8 mouse cellular contexts compared by ENCODE assay signal in the genomic region with DNA sequence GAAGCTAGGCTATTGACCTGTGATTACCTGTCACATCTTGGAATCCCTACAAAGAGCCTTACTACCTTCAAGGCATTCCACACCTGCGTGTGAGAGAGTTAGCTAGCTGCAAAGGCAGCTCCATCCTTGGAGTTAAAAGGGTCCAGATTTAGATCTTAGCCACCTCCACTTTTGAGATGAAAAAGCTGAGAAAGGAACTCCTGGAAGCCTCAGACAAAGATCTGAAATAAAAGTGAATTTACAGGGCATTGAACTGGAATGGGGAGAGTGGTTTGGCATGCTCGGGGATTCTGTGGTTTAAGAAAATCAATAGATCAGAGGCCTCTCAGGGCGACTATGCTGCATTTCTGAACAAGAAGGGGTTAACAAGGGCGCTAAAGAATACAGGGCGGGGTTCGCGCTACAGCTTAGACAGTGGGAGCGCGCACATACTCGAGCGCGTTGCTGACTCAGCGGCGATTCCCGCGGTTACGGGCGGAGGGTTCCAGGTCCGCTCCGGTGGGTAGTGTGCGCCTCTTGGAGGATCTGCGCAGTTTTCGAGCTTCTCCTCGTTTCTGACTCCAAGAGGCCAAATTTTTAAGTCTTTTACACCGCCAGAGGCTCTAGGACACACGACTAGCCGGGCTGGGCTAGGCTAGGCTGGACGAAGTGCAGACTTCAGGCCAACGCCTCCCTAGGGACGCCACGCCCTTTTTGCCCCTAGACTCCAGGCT. TPM values are rescaled to one million over a fixed set of nuclear protein-coding genes. Genes with fewer than 3 reads are reported as not detected.
DNase-seq lines count a peak whose midpoint lies in the region; ATAC-seq and TF ChIP-seq lines count a peak whose summit lies in the region.

No protein-coding gene starts in this region.

- DNase-seq in 3T3-L1 (ENCODE audit: low read depth, low spot score) (peak; percentile 93), R1 (ENCODE audit: low read depth, low spot score) (peak; percentile 90)
- peak; percentile 91 for DNase-seq in embryonic facial prominence, embryonic 11.5 days (ENCODE audit: low spot score)
- DNase-seq in heart, embryonic 10.5 days (ENCODE audit: low spot score) = peak; percentile 86
- peak; percentile 77 for DNase-seq in liver, embryonic 11.5 days (ENCODE audit: low spot score)
- peak; percentile 87 for DNase-seq in midbrain, postnatal 0 days (ENCODE audit: low spot score)
- peak; percentile 49 for DNase-seq in thymus, postnatal 14 days

- H3K4me1 ChIP-seq in embryonic facial prominence, embryonic 11.5 days (ENCODE audit: control insufficient read depth, insufficient read depth, low read length) = peaks cover 18% of the 10 kb centered on the region
- H3K4me1 ChIP-seq in heart, embryonic 10.5 days = peaks cover 83% of the 10 kb centered on the region
- H3K4me1 ChIP-seq in kidney, embryonic 14.5 days (ENCODE audit: control insufficient read depth, insufficient read depth, low read length) = peaks cover 62% of the 10 kb centered on the region
- peaks cover 54% of the 10 kb centered on the region for H3K4me1 ChIP-seq in liver, embryonic 11.5 days (replicated peaks; ENCODE audit: control insufficient read depth, insufficient read depth, low read length)
- peaks cover 27% of the 10 kb centered on the region for H3K4me1 ChIP-seq in midbrain, postnatal 0 days (ENCODE audit: insufficient read depth, low read length)

- peak overlapping the region; percentile 44 for H3K9ac ChIP-seq in embryonic facial prominence, embryonic 11.5 days (replicated peaks; ENCODE audit: low read length)
- H3K9ac ChIP-seq in kidney, embryonic 14.5 days (ENCODE audit: low read depth, low read length) = peak overlapping the region; percentile 69; the same call in 1 of the 2 replicates
- peak overlapping the region; percentile 43; the same call in 1 of the 2 replicates for H3K9ac ChIP-seq in liver, embryonic 11.5 days (ENCODE audit: low read depth, low read length)
- H3K9ac ChIP-seq in midbrain, postnatal 0 days (replicated peaks; ENCODE audit: low read length, poor library complexity, severe bottlenecking) = peak overlapping the region; percentile 54

- under 1% methylated on average over 31 of the region's 31 CpGs for WGBS in embryonic facial prominence, embryonic 11.5 days
- under 1% methylated on average over 31 of the region's 31 CpGs for WGBS in heart, embryonic 10.5 days
- WGBS in kidney, embryonic 14.5 days = under 1% methylated on average over 31 of the region's 31 CpGs
- WGBS in liver, embryonic 11.5 days = 0% methylated on average over 31 of the region's 31 CpGs
- WGBS in midbrain, postnatal 0 days = under 1% methylated on average over 31 of the region's 31 CpGs

- no peak for TF ChIP-seq CTCF in midbrain, postnatal 0 days (IDR thresholded peaks at IDR 0.05)

- H3K9me3 ChIP-seq in embryonic facial prominence, embryonic 11.5 days (replicated peaks; ENCODE audit: control insufficient read depth, low read length) = no peaks in the 10 kb centered on the region
- H3K9me3 ChIP-seq in heart, embryonic 10.5 days = no peaks in the 10 kb centered on the region
- no peaks in the 10 kb centered on the region for H3K9me3 ChIP-seq in kidney, embryonic 14.5 days (ENCODE audit: control insufficient read depth, low read length)
- H3K9me3 ChIP-seq in liver, embryonic 11.5 days (ENCODE audit: control insufficient read depth, low read length) = no peaks in the 10 kb centered on the region
- no peaks in the 10 kb centered on the region for H3K9me3 ChIP-seq in midbrain, postnatal 0 days (ENCODE audit: low read length)

- peak; percentile 40; the same call in 1 of the 2 replicates for ATAC-seq in embryonic facial prominence, embryonic 11.5 days (replicated peaks; ENCODE audit: insufficient number of reproducible peaks, low FRiP score, low TSS enrichment, low read depth)
- ATAC-seq in kidney, embryonic 14.5 days (ENCODE audit: low FRiP score, low TSS enrichment) = peak; percentile 41
- peak; percentile 48; the same call in 1 of the 2 replicates for ATAC-seq in liver, embryonic 11.5 days (replicated peaks; ENCODE audit: low FRiP score)
- peak; percentile 42; the same call in 1 of the 2 replicates for ATAC-seq in midbrain, postnatal 0 days (ENCODE audit: low FRiP score)

- peak overlapping the region; percentile 81 for H3K4me2 ChIP-seq in embryonic facial prominence, embryonic 11.5 days (ENCODE audit: low read depth, low read length)
- H3K4me2 ChIP-seq in kidney, embryonic 14.5 days (replicated peaks; ENCODE audit: low read depth, low read length) = peak overlapping the region; percentile 78
- H3K4me2 ChIP-seq in liver, embryonic 11.5 days = peak overlapping the region; percentile 88
- H3K4me2 ChIP-seq in midbrain, postnatal 0 days (ENCODE audit: low read depth, low read length, poor library complexity, severe bottlenecking) = peak overlapping the region; percentile 81

- H3K36me3 ChIP-seq in embryonic facial prominence, embryonic 11.5 days (replicated peaks; ENCODE audit: control insufficient read depth, insufficient read depth, low read depth, low read length) = no peaks in the 10 kb centered on the region
- peaks cover 14% of the 10 kb centered on the region for H3K36me3 ChIP-seq in heart, embryonic 10.5 days
- H3K36me3 ChIP-seq in kidney, embryonic 14.5 days (ENCODE audit: control insufficient read depth, insufficient read depth, low read length) = peaks cover 13% of the 10 kb centered on the region
- 0 out of 2 replicates have a peak, but pooled peaks cover 2% of the 10 kb centered on the region for H3K36me3 ChIP-seq in liver, embryonic 11.5 days (ENCODE audit: control insufficient read depth, insufficient read depth, low read length)
- H3K36me3 ChIP-seq in midbrain, postnatal 0 days (ENCODE audit: insufficient read depth, low read length) = peaks cover 9% of the 10 kb centered on the region

- H3K27ac ChIP-seq in embryonic facial prominence, embryonic 11.5 days (replicated peaks; ENCODE audit: low read depth, low read length) = 0 out of 2 replicates have a peak overlapping the region, but pooled peaks have one; percentile 35
- H3K27ac ChIP-seq in heart, embryonic 10.5 days = peak overlapping the region; percentile 88
- H3K27ac ChIP-seq in kidney, embryonic 14.5 days (ENCODE audit: low read depth, low read length) = peak overlapping the region; percentile 89
- peak overlapping the region; percentile 68 for H3K27ac ChIP-seq in liver, embryonic 11.5 days (ENCODE audit: low read depth, low read length)
- peak overlapping the region; percentile 72 for H3K27ac ChIP-seq in midbrain, postnatal 0 days (ENCODE audit: low read depth, low read length)

- peak overlapping the region; percentile 42 for H3K4me3 ChIP-seq in embryonic facial prominence, embryonic 11.5 days (ENCODE audit: low read depth, low read length)
- peak overlapping the region; percentile 76 for H3K4me3 ChIP-seq in heart, embryonic 10.5 days
- peak overlapping the region; percentile 56 for H3K4me3 ChIP-seq in kidney, embryonic 14.5 days (ENCODE audit: low read length)
- peak overlapping the region; percentile 57 for H3K4me3 ChIP-seq in liver, embryonic 11.5 days (ENCODE audit: low read depth, low read length)
- peak overlapping the region; percentile 65 for H3K4me3 ChIP-seq in midbrain, postnatal 0 days (ENCODE audit: low read depth, low read length)

- peaks cover 66% of the 10 kb centered on the region for H3K27me3 ChIP-seq in embryonic facial prominence, embryonic 11.5 days (ENCODE audit: control insufficient read depth, insufficient read depth, low read length)
- peaks cover 75% of the 10 kb centered on the region for H3K27me3 ChIP-seq in heart, embryonic 10.5 days (ENCODE audit: insufficient read depth, poor library complexity, severe bottlenecking)
- H3K27me3 ChIP-seq in kidney, embryonic 14.5 days (ENCODE audit: control insufficient read depth, insufficient read depth, low read length) = peaks cover 27% of the 10 kb centered on the region
- peaks cover 99% of the 10 kb centered on the region for H3K27me3 ChIP-seq in liver, embryonic 11.5 days (replicated peaks; ENCODE audit: control insufficient read depth, insufficient read depth, low read length)
- H3K27me3 ChIP-seq in midbrain, postnatal 0 days (ENCODE audit: insufficient read depth, low read length) = peaks cover 20% of the 10 kb centered on the region

RNA-seq across cellular contexts. Expression of gene Plekhh3, which starts 0.7 kb away (rescaled TPM):
- polyA plus RNA-seq in embryonic facial prominence, embryonic 11.5 days (2014; fragmentation: Nextera tagmentation; extraction: Ambion mirVana) = 3.7 and 5.3 TPM in 2 replicates
- 5.6 and 6.4 TPM in 2 replicates for polyA plus RNA-seq in heart, embryonic 10.5 days (2016; fragmentation: Nextera tagmentation; extraction: Ambion mirVana)
- polyA plus RNA-seq in kidney, embryonic 14.5 days (2014; fragmentation: Nextera tagmentation; extraction: Ambion mirVana) = 17.0 and 17.9 TPM in 2 replicates
- 3.4 and 3.8 TPM in 2 replicates for polyA plus RNA-seq in liver, embryonic 11.5 days (2014; fragmentation: Nextera tagmentation; extraction: Ambion mirVana)
- 13.7 and 23.4 TPM in 2 replicates for total RNA-seq in midbrain, postnatal 0 days (2014; rRNA removed)
- 5.8 and 6.2 TPM in 2 replicates for polyA plus RNA-seq in midbrain, postnatal 0 days (2015; fragmentation: Nextera tagmentation; extraction: Ambion mirVana)

RNA-seq across cellular contexts. Expression of gene Cntnap1, which starts 1.6 kb away (rescaled TPM):
- polyA plus RNA-seq in embryonic facial prominence, embryonic 11.5 days (2014; fragmentation: Nextera tagmentation; extraction: Ambion mirVana) = 0.28 and 0.39 TPM in 2 replicates
- 0.39 and 0.44 TPM in 2 replicates for polyA plus RNA-seq in heart, embryonic 10.5 days (2016; fragmentation: Nextera tagmentation; extraction: Ambion mirVana)
- polyA plus RNA-seq in kidney, embryonic 14.5 days (2014; fragmentation: Nextera tagmentation; extraction: Ambion mirVana) = 1.7 and 2.1 TPM in 2 replicates
- polyA plus RNA-seq in liver, embryonic 11.5 days (2014; fragmentation: Nextera tagmentation; extraction: Ambion mirVana) = 0.34 and 0.40 TPM in 2 replicates
- 12.5 and 15.0 TPM in 2 replicates for total RNA-seq in midbrain, postnatal 0 days (2014; rRNA removed)
- 3.0 and 3.2 TPM in 2 replicates for polyA plus RNA-seq in midbrain, postnatal 0 days (2015; fragmentation: Nextera tagmentation; extraction: Ambion mirVana)

RNA-seq across cellular contexts. Expression of gene Ccr10, which starts 3.4 kb away (rescaled TPM):
- polyA plus RNA-seq in embryonic facial prominence, embryonic 11.5 days (2014; fragmentation: Nextera tagmentation; extraction: Ambion mirVana) = 0.20 TPM in 1 of 2 replicates, not detected in the other
- polyA plus RNA-seq in heart, embryonic 10.5 days (2016; fragmentation: Nextera tagmentation; extraction: Ambion mirVana) = 0.16 and 0.19 TPM in 2 replicates
- polyA plus RNA-seq in kidney, embryonic 14.5 days (2014; fragmentation: Nextera tagmentation; extraction: Ambion mirVana) = 0.24 and 0.51 TPM in 2 replicates
- polyA plus RNA-seq in liver, embryonic 11.5 days (2014; fragmentation: Nextera tagmentation; extraction: Ambion mirVana) = 0.10 TPM in 1 of 2 replicates, not detected in the other
- 0.61 and 1.4 TPM in 2 replicates for total RNA-seq in midbrain, postnatal 0 days (2014; rRNA removed)
- polyA plus RNA-seq in midbrain, postnatal 0 days (2015; fragmentation: Nextera tagmentation; extraction: Ambion mirVana) = 0.75 and 0.83 TPM in 2 replicates

RNA-seq across cellular contexts. Expression of gene Tubg2, which starts 16.2 kb away (rescaled TPM):
- 7.8 and 8.0 TPM in 2 replicates for polyA plus RNA-seq in embryonic facial prominence, embryonic 11.5 days (2014; fragmentation: Nextera tagmentation; extraction: Ambion mirVana)
- polyA plus RNA-seq in heart, embryonic 10.5 days (2016; fragmentation: Nextera tagmentation; extraction: Ambion mirVana) = 3.0 and 4.2 TPM in 2 replicates
- 3.7 and 4.5 TPM in 2 replicates for polyA plus RNA-seq in kidney, embryonic 14.5 days (2014; fragmentation: Nextera tagmentation; extraction: Ambion mirVana)
- polyA plus RNA-seq in liver, embryonic 11.5 days (2014; fragmentation: Nextera tagmentation; extraction: Ambion mirVana) = 1.3 and 1.8 TPM in 2 replicates
- 38.4 and 40.6 TPM in 2 replicates for total RNA-seq in midbrain, postnatal 0 days (2014; rRNA removed)
- 86.1 and 93.8 TPM in 2 replicates for polyA plus RNA-seq in midbrain, postnatal 0 days (2015; fragmentation: Nextera tagmentation; extraction: Ambion mirVana)

RNA-seq across cellular contexts. Expression of gene Tubg1, which starts 52.1 kb away (rescaled TPM):
- polyA plus RNA-seq in embryonic facial prominence, embryonic 11.5 days (2014; fragmentation: Nextera tagmentation; extraction: Ambion mirVana) = 91.6 and 98.4 TPM in 2 replicates
- 103 and 110 TPM in 2 replicates for polyA plus RNA-seq in heart, embryonic 10.5 days (2016; fragmentation: Nextera tagmentation; extraction: Ambion mirVana)
- polyA plus RNA-seq in kidney, embryonic 14.5 days (2014; fragmentation: Nextera tagmentation; extraction: Ambion mirVana) = 81.9 and 95.4 TPM in 2 replicates
- polyA plus RNA-seq in liver, embryonic 11.5 days (2014; fragmentation: Nextera tagmentation; extraction: Ambion mirVana) = 82.3 and 85.3 TPM in 2 replicates
- total RNA-seq in midbrain, postnatal 0 days (2014; rRNA removed) = 40.5 and 52.6 TPM in 2 replicates
- polyA plus RNA-seq in midbrain, postnatal 0 days (2015; fragmentation: Nextera tagmentation; extraction: Ambion mirVana) = 64.4 and 64.6 TPM in 2 replicates

Comparison
In these comparisons a context has a peak if more than half of its experiments do, and no peak if none do; other contexts are left out.
1. Peak in every context shown above with its lines: DNase-seq, ATAC-seq, H3K4me3 ChIP-seq and H3K27ac ChIP-seq.
2. H3K27ac ChIP-seq: peak in every context shown above with its lines; median percentile 89 in kidney, embryonic 14.5 days; 88 in heart, embryonic 10.5 days; 72 in midbrain, postnatal 0 days; 68 in liver, embryonic 11.5 days; 35 in embryonic facial prominence, embryonic 11.5 days.